Mouse (Mus musculus) testis, postnatal 10 days (tissue): Measurements from ENCODE around the gene Igsf1.

Experiments used
- DNase-seq: peaks from one replicate; pipeline ENCODE4 v3.0.0; 2021; ENCODE audit warnings: low spot score

The Igsf1 gene

GRCm38 (mm10) chrX:49797213-49798019 lies at the start of gene Igsf1:
Igsf1 (minus strand) TSS chrX:49797749.
- peak; percentile 44 for DNase-seq

GRCm38 (mm10) chrX:49770828-49771227 lies 26.7 kb downstream of the Igsf1 start:
- no peak for DNase-seq

GRCm38 (mm10) chrX:49745192-49745591 lies 52.4 kb downstream of the Igsf1 start:
- no peak for DNase-seq

GRCm38 (mm10) chrX:49734959-49735358 lies 62.6 kb downstream of the Igsf1 start, which contains the start of gene Olfr1321:
Olfr1321 (minus strand) TSS chrX:49735059.
- DNase-seq: no peak
